Mouse (Mus musculus) cortical plate, adult 2 months (tissue): ENCODE measurements around the gene 9530077C05Rik.

ENCODE experiments used
- CTCF ChIP-seq: fragments of 200-500 bp; IDR thresholded peaks from 2 replicates; pipeline ENCODE4 v1.5.1; 2011; ENCODE audit warnings: mild to moderate bottlenecking, control low read depth, low read length; ENCODE audit not compliant: insufficient read depth; ENCODE audit errors: extremely low read depth
- POLR2A ChIP-seq: fragments of 200-500 bp; IDR thresholded peaks from 2 replicates; pipeline ENCODE4 v1.6.1; 2011; ENCODE audit warnings: mild to moderate bottlenecking, low read length, control low read depth; ENCODE audit not compliant: insufficient read depth; ENCODE audit errors: extremely low read depth

- no peak for TF ChIP-seq POLR2A
- TF ChIP-seq CTCF = no peak
Observed at GRCm38 (mm10) chr9:22486211-22486610, 74.9 kb downstream of the 9530077C05Rik start.
